Mouse (Mus musculus) embryonic facial prominence, embryonic 13.5 days (tissue): ENCODE measurements around the gene Hpca. TPM values are rescaled to one million over a fixed set of nuclear protein-coding genes. Genes with fewer than 3 reads are reported as not detected.

Experiments
- ATAC-seq: fragments of 200-750 bp; cut with Nextera tagmentation; 2 replicates; pipeline ENCODE4 v1.8.0; 2017; ENCODE audit warnings: low read depth; ENCODE audit not compliant: insufficient number of reproducible peaks, insufficient read depth, low FRiP score, low TSS enrichment
- H3K27ac ChIP-seq: fragments of 300-500 bp; sonication (generic); 2 replicates; pipeline ENCODE4 v1.5.1; 2015; ENCODE audit warnings: moderate library complexity, mild to moderate bottlenecking, inconsistent platforms
- H3K27me3 ChIP-seq: fragments of 300-500 bp; sonication (generic); 2 replicates; pipeline ENCODE4 v1.6.1; 2015; ENCODE audit warnings: mild to moderate bottlenecking, inconsistent platforms
- H3K36me3 ChIP-seq: fragments of 300-500 bp; sonication (generic); 2 replicates; pipeline ENCODE4 v1.6.1; 2015; ENCODE audit warnings: mild to moderate bottlenecking, inconsistent platforms
- H3K4me1 ChIP-seq: fragments of 300-500 bp; sonication (generic); 2 replicates; pipeline ENCODE4 v1.6.1; 2015; ENCODE audit warnings: inconsistent platforms
- H3K4me2 ChIP-seq: fragments of 300-500 bp; sonication (generic); 2 replicates; pipeline ENCODE4 v1.6.1; 2015; ENCODE audit warnings: moderate library complexity, mild to moderate bottlenecking, inconsistent platforms
- H3K4me3 ChIP-seq: fragments of 300-500 bp; sonication (generic); 2 replicates; pipeline ENCODE4 v1.5.1; 2015; ENCODE audit warnings: mild to moderate bottlenecking, inconsistent platforms
- H3K9ac ChIP-seq: fragments of 300-500 bp; sonication (generic); 2 replicates; pipeline ENCODE4 v1.6.1; 2015; ENCODE audit warnings: mild to moderate bottlenecking, inconsistent platforms
- H3K9me3 ChIP-seq: fragments of 300-500 bp; sonication (generic); 2 replicates; pipeline ENCODE4 v1.6.1; 2016; ENCODE audit warnings: inconsistent platforms
- WGBS: fragments of 180-500 bp; shearing (Covaris S2); methylation state at CpG from one replicate; pipeline ENCODE4 v1.1.7; 2015; ENCODE audit warnings: mixed read lengths; 5-methylcytosine and 5-hydroxymethylcytosine counted together
- polyA plus RNA-seq: library from polyadenylated mRNA; unstranded; fragments of >200 nt; fragmentation: Nextera tagmentation; extraction: Ambion mirVana; gene quantifications from 2 replicates; pipeline ENCODE4 v1.2.1, GENCODE M21; 2015

The Hpca gene
- polyA plus RNA-seq, 1 experiment from 2014 or later: 3.1 TPM

DNA sequence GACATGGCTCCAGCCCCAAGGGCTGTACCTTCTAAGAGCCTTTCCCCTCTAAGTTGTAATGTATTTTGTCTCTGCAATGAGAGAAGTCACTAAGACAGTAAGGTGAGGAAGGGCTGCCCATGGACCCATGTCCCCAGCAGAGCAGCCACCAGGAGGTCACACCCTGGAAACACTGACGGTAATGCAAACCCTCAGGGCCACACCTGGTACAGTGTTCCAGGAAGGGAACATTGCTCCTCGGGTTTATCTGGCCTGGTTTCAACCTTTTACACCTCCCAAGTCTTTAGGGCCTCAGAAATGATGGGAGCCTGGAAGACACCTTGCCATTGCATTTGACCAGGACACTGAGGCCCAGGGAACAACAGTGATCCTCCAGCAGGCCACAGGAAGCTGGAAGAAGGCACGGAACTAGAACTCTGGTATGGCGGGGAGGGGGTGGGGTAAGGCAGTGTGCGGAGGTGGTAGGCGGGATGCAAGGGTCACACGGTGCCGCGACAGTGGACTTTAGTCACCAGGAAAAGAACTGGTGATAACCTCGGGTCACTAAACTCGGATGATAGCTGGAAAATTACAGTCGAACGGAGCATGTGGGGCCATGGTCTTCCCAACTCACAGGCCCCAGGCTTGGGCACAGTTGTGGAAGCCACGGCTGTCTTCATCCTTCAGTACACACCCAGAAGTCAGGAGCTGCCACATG lies 19.6 kb downstream of the Hpca start:
- no peak for ATAC-seq
- peaks cover 10% of the 10 kb centered on the region; the same call in 1 of the 2 replicates for H3K4me1 ChIP-seq
- peaks cover 40% of the 10 kb centered on the region for H3K27me3 ChIP-seq
- no peak overlapping the region for H3K4me3 ChIP-seq
- H3K36me3 ChIP-seq: no peaks in the 10 kb centered on the region
- H3K9me3 ChIP-seq: no peaks in the 10 kb centered on the region
- no peak overlapping the region for H3K27ac ChIP-seq
- H3K9ac ChIP-seq: no peak overlapping the region
- WGBS: 80% methylated on average over 14 of the region's 14 CpGs
- H3K4me2 ChIP-seq: no peak overlapping the region

DNA sequence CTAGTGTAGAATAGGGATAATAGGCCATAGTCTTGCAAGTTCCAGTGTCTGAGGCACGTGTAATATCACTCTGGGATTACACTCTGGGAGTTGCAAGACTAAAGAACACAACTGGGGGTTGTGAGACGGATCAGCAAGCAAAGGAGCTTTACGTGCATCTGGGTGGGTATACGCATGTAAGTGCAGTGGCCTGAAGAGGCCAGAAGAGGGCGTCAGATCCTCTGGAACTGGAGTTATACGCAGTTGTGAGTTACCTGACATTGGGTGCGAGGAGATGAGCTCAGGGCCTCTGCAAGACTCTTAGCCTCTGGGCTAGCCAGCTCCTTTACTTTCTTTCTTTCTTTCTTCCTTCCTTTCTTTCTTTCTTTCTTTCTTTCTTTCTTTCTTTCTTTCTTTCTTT lies 24.8 kb downstream of the Hpca start:
- no peak overlapping the region for H3K4me2 ChIP-seq
- H3K36me3 ChIP-seq: no peaks in the 10 kb centered on the region
- H3K9ac ChIP-seq: no peak overlapping the region
- 70% methylated on average over 7 of the region's 7 CpGs for WGBS
- 0 out of 2 replicates have a peak, but pooled peaks cover 4% of the 10 kb centered on the region for H3K27me3 ChIP-seq
- H3K27ac ChIP-seq: no peak overlapping the region
- ATAC-seq: no peak
- H3K4me1 ChIP-seq: peaks cover 3% of the 10 kb centered on the region; the same call in 1 of the 2 replicates
- H3K9me3 ChIP-seq: no peaks in the 10 kb centered on the region
- no peak overlapping the region for H3K4me3 ChIP-seq

- peaks cover 3% of the 10 kb centered on the region; the same call in 1 of the 2 replicates for H3K4me1 ChIP-seq
- H3K9ac ChIP-seq: no peak overlapping the region
- no peak overlapping the region for H3K4me3 ChIP-seq
- no peaks in the 10 kb centered on the region for H3K9me3 ChIP-seq
- ATAC-seq: no peak
- H3K36me3 ChIP-seq: no peaks in the 10 kb centered on the region
- H3K27ac ChIP-seq: no peak overlapping the region
- WGBS: 27% methylated on average over 15 of the region's 15 CpGs
- H3K27me3 ChIP-seq: 0 out of 2 replicates have a peak, but pooled peaks cover 4% of the 10 kb centered on the region
- peak overlapping the region; percentile 16; the same call in 1 of the 2 replicates for H3K4me2 ChIP-seq
Observed at GRCm38 (mm10) chr4:129095276-129095675, 26.6 kb downstream of the Hpca start.

DNA sequence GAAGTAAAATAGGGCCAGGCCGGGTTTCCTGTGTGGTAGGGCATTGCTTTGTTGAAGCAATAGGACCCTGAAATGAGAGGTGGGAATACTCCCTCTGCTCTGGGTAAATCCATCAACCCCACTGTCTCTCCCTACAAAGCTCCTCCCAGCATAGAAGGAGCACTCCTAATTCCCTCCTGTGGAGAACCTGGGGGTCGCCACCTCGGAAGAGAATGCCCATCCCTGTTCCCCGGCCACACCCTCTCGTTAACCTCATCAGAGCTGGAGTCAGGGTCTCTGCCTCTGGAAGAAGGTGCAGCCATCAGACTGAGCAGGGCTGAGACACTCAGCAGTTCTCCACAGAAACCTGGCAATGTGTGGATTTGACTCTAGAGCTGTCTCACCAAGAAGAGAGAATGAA lies 34.0 kb downstream of the Hpca start:
- 50% methylated on average over 5 of the region's 5 CpGs for WGBS
- H3K4me2 ChIP-seq: no peak overlapping the region
- no peaks in the 10 kb centered on the region for H3K27me3 ChIP-seq
- no peak overlapping the region for H3K27ac ChIP-seq
- no peak for ATAC-seq
- H3K4me3 ChIP-seq: no peak overlapping the region
- H3K9ac ChIP-seq: no peak overlapping the region
- H3K36me3 ChIP-seq: peaks cover 17% of the 10 kb centered on the region
- peaks cover 3% of the 10 kb centered on the region; the same call in 1 of the 2 replicates for H3K4me1 ChIP-seq
- no peaks in the 10 kb centered on the region for H3K9me3 ChIP-seq

- Histone ChIP-seq H3K4me3 (no peak overlapping the region), H3K4me2 (no peak overlapping the region), H3K27ac (no peak overlapping the region), H3K9me3 (no peaks in the 10 kb centered on the region), H3K9ac (no peak overlapping the region), H3K27me3 (no peaks in the 10 kb centered on the region), H3K4me1 (no peaks in the 10 kb centered on the region), H3K36me3 (peaks cover 27% of the 10 kb centered on the region)
- peak; percentile 59; the same call in 1 of the 2 replicates for ATAC-seq
- WGBS: 26% methylated on average over 8 of the region's 8 CpGs
Observed at GRCm38 (mm10) chr4:129086078-129086477, 35.8 kb downstream of the Hpca start.

DNA sequence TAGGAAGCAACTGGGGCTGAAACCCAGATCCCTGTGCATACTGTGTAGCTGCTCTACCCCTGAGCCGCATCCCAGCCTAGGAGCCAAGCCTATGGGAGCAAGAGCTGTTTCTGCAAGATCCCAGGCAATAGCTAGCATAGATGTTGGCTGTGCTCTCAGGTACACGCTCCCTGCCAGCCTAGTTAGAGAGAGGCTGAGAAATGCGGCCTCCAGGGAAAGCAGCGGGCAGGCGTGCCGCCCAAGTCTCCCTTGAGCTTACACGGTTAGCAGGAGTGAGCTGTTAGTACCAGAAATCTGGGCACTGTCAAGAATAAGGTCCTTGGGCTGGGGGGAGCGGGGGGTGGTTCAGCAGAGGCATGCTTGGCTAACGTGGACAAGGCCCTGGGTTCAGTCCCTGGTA lies 36.9 kb downstream of the Hpca start:
- no peak for ATAC-seq
- Histone ChIP-seq H3K27ac (no peak overlapping the region), H3K9me3 (no peaks in the 10 kb centered on the region), H3K4me3 (no peak overlapping the region), H3K4me1 (no peaks in the 10 kb centered on the region), H3K27me3 (no peaks in the 10 kb centered on the region), H3K9ac (no peak overlapping the region), H3K36me3 (peaks cover 39% of the 10 kb centered on the region), H3K4me2 (no peak overlapping the region)
- 89% methylated on average over 9 of the region's 9 CpGs for WGBS

DNA sequence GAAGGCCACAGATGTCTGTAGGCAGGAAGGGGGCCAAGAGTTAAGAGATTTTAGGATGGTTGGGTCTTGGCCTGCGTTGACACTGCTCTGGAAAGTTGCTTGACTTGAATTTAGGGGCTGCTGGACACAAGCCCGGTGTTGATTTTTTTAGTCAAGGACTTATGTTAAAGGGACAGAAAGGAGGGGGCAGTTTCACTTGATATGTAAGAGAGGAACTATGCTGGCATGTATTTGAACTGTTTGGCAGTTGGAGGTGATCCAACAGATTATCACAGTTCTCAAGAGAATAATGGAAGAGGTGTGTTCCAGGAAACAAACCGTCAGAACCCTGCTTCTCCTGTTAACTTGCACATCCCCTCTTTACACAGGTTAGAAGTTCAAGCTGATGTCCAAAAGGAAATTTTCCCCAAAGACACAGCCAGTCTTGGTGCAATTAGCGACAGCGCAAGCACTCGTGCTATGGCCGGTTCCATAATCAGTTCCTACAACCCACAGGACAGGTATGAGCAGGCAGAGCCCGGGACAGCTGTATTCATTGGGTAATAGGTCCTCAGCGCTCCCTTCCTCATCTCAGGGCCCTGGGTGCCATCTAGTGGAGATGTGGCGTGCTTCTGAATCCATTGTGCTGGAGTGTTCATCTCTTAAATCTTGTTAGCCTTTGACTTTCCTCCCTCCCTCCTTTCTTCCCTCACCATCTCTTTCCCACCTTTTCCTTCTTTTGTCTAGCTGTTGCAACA lies 39.3 kb downstream of the Hpca start:
- H3K36me3 ChIP-seq: peaks cover 63% of the 10 kb centered on the region
- 45% methylated on average over 10 of the region's 10 CpGs for WGBS
- H3K4me3 ChIP-seq: no peak overlapping the region
- H3K9me3 ChIP-seq: peaks cover 12% of the 10 kb centered on the region; the same call in 1 of the 2 replicates
- no peaks in the 10 kb centered on the region for H3K27me3 ChIP-seq
- no peaks in the 10 kb centered on the region for H3K4me1 ChIP-seq
- no peak for ATAC-seq
- H3K9ac ChIP-seq: no peak overlapping the region
- H3K27ac ChIP-seq: no peak overlapping the region
- H3K4me2 ChIP-seq: no peak overlapping the region

DNA sequence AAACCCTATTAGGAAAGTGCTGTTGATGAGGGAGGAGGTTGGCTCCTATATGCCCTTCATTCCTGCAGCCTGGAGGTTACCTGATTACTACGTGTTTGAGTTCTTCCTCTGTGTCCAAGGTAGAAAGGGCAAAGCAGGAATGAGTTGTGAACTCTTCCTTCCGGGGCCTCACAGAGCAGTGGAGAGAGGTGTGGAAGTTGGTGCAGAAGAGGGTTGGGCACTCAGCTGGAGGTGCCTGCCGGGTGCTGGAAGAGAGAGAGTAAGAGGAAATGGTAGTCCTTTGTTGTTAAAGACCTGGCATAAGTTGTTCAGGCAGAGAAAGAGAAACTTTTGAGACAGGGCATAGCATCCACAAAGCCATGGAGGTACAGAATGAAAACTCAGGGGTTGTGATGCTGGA lies 39.9 kb downstream of the Hpca start:
- Histone ChIP-seq H3K4me2 (no peak overlapping the region), H3K27me3 (no peaks in the 10 kb centered on the region), H3K4me1 (no peaks in the 10 kb centered on the region), H3K4me3 (no peak overlapping the region), H3K27ac (no peak overlapping the region; the same call in 1 of the 2 replicates), H3K36me3 (peaks cover 69% of the 10 kb centered on the region), H3K9me3 (peaks cover 12% of the 10 kb centered on the region; the same call in 1 of the 2 replicates), H3K9ac (no peak overlapping the region)
- no peak for ATAC-seq
- 88% methylated on average over 3 of the region's 3 CpGs for WGBS

GRCm38 (mm10) chr4:129081512-129081911 lies 40.3 kb downstream of the Hpca start:
- Histone ChIP-seq H3K27me3 (no peaks in the 10 kb centered on the region), H3K9me3 (peaks cover 12% of the 10 kb centered on the region; the same call in 1 of the 2 replicates), H3K4me2 (no peak overlapping the region), H3K9ac (no peak overlapping the region), H3K27ac (no peak overlapping the region; the same call in 1 of the 2 replicates), H3K4me3 (no peak overlapping the region), H3K36me3 (peaks cover 73% of the 10 kb centered on the region), H3K4me1 (no peaks in the 10 kb centered on the region)
- 85% methylated on average over 6 of the region's 6 CpGs for WGBS
- ATAC-seq: no peak

DNA sequence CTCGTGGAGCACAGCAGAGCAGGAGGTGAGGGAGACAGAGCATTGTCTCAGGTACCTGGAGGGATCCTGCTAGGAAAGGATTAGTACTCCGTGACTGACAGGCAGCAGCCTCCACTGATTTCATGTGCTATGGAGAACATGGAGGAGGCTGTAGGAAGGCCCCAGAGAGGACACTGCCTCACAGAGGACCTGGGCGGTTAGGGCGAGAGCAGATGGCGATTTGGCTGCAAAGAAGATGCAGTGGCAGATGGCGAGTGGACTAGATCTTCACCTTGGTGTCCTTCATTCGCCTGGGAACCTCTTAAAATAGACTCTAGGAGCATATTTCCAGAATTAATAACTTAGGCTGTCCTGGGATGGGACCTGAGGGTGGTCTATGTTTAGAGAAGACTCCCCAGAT lies 40.8 kb downstream of the Hpca start:
- peaks cover 12% of the 10 kb centered on the region; the same call in 1 of the 2 replicates for H3K9me3 ChIP-seq
- H3K4me2 ChIP-seq: no peak overlapping the region
- no peak overlapping the region for H3K27ac ChIP-seq
- H3K9ac ChIP-seq: no peak overlapping the region
- WGBS: 84% methylated on average over 7 of the region's 7 CpGs
- H3K4me3 ChIP-seq: no peak overlapping the region
- no peaks in the 10 kb centered on the region for H3K27me3 ChIP-seq
- H3K4me1 ChIP-seq: no peaks in the 10 kb centered on the region
- H3K36me3 ChIP-seq: peaks cover 77% of the 10 kb centered on the region
- ATAC-seq: no peak

DNA sequence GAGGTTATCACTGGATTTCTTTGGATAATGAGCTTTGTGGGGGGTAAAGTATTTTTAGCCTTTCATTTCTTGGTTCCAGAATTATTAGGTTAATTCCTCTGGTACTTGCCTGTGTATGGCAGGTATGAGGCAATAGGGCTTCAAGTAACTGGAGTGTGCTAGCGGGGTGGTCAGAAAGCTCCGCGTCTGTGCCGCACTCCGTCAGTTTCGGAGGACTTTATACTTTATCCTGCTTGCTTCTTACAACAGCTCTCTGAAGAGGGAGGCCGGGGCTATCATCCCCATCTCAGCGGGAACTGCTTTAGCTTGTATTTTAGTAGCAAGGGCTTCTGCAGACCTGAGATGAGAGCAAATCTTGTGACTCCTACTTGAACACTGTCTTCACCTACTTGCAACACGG lies 42.7 kb downstream of the Hpca start:
- Histone ChIP-seq H3K9me3 (peaks cover 12% of the 10 kb centered on the region; the same call in 1 of the 2 replicates), H3K4me2 (no peak overlapping the region), H3K27me3 (no peaks in the 10 kb centered on the region), H3K36me3 (peaks cover 88% of the 10 kb centered on the region), H3K4me3 (no peak overlapping the region), H3K9ac (no peak overlapping the region), H3K4me1 (no peaks in the 10 kb centered on the region), H3K27ac (no peak overlapping the region)
- WGBS: 96% methylated on average over 9 of the region's 9 CpGs
- no peak for ATAC-seq

- no peak overlapping the region for H3K9ac ChIP-seq
- H3K27me3 ChIP-seq: no peaks in the 10 kb centered on the region
- H3K9me3 ChIP-seq: no peaks in the 10 kb centered on the region
- peaks cover 6% of the 10 kb centered on the region; the same call in 1 of the 2 replicates for H3K36me3 ChIP-seq
- H3K4me1 ChIP-seq: peaks cover 13% of the 10 kb centered on the region
- H3K4me3 ChIP-seq: no peak overlapping the region
- no peak overlapping the region for H3K27ac ChIP-seq
- H3K4me2 ChIP-seq: no peak overlapping the region
- no peak for ATAC-seq
- WGBS: 92% methylated on average over 4 of the region's 4 CpGs
Observed at GRCm38 (mm10) chr4:129068848-129069247, 53.0 kb downstream of the Hpca start.
